Mouse (Mus musculus): ENCODE measurements around the gene Slc25a42.

Gene Slc25a42

DNA sequence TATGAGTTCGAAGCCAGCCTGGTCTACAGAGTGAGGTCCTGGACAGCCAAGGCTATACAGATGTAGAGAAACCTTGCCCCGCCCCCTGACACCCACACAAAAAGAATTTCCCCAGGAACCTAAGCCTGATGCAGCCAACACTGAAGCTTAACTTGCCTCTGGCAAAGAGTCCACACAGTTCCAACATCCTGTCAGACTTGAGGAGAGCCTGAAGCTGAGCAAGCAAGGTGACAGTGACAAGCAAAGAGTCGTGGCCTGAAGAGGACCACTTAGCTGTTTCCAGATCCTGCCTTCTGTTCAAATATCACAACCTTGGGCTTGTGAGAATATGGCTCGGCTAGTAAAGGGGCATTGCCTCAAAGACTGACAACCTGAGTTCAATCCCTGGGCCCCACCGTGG lies 3.0 kb upstream of the Slc25a42 start:
- in situ Hi-C loops (cut with MboI, MseI) = no loop called here

DNA sequence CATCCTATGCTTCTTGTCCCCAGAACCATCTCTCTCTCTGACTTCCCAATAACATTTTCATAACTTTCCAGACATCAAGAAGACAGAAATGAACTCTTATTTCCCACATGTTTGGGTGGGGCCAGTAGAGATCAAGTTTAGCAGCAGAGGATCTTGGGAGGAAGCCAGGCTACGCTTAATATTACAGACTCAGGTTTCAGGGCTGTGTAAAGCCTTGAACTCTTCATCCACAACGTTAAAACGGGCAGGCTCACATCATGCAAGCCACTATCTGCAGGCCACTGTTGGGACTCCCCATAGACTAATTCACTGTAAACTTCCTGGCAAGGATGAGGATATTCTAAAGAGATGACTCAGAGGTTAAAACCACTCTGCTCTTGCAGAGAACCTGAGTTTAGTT lies 2.3 kb upstream of the Slc25a42 start:
- in situ Hi-C loops (cut with MboI, MseI) = no loop called here

- in situ Hi-C loops (cut with MboI, MseI) = no loop called here
Observed at GRCm38 (mm10) chr8:70211726-70212111, 386 bp downstream of the Slc25a42 start.

DNA sequence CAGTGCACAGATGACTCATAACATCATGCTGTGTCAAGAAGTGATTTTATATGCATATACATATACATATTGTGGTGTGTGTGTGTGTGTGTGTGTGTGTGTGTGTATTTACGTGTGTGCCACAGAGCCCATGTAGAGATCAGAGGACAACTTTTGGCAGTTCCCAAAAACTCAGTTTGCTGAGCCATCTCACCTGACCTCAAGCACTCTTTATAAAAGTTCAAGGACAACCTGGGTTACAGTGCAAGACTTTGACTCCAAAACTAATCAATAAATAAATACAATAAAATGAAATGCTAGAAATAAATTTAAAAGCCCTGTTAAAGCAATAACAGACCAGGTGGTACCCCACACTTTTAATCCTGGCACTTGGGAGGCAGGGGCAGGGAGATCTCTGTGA lies 830 bp downstream of the Slc25a42 start:
- in situ Hi-C loops (cut with MboI, MseI) = no loop called here

- in situ Hi-C loops (cut with MboI, MseI) = no loop called here
Observed at GRCm38 (mm10) chr8:70210538-70210937, 1.6 kb downstream of the Slc25a42 start.

DNA sequence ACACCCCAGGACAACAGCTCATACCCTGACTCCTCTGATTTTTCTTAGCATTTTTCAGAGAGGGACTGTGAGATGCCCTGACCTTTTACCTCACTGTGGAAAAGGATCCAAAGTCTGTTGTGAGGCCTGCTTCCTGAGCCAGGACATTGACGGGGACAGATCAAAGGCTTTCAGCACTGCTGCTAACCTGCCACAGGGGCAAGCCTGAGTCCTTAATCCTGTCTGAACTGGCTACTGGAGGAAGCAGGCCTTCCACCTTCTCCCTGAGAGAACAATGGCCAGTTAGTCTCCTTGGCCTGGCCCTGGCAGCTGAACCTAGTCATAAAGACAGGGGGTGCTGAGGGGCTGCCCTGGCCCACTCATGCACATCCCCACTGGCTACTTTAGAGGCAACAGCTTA lies 4.0 kb downstream of the Slc25a42 start:
- in situ Hi-C loops (cut with MboI, MseI) = no loop called here

- in situ Hi-C loops (cut with MboI, MseI) = no loop called here
Observed at GRCm38 (mm10) chr8:70204757-70205156, 7.3 kb downstream of the Slc25a42 start.

GRCm38 (mm10) chr8:70203072-70203471 lies 9.0 kb downstream of the Slc25a42 start:
- in situ Hi-C loops (cut with MboI, MseI) = no loop called here

DNA sequence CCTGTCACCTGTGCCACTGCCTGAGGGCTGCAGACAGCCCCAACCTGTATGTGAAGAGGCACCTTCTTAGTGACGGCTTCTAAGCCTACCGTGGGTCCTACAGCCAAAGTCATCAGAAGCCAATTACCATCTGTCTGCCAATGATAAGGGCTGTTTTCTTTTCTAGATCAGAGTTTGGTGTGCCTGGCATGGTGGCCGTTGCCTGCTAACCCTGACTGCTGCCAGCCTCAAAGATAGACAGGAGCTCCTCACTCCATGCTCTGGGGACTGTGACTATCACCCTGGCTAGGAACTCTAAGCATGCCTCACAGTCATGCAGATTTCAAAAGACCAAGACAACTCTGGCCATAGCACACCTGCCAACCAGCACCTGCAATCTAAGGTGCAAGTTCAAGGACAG lies 10.7 kb downstream of the Slc25a42 start:
- in situ Hi-C loops (cut with MboI, MseI) = no loop called here

DNA sequence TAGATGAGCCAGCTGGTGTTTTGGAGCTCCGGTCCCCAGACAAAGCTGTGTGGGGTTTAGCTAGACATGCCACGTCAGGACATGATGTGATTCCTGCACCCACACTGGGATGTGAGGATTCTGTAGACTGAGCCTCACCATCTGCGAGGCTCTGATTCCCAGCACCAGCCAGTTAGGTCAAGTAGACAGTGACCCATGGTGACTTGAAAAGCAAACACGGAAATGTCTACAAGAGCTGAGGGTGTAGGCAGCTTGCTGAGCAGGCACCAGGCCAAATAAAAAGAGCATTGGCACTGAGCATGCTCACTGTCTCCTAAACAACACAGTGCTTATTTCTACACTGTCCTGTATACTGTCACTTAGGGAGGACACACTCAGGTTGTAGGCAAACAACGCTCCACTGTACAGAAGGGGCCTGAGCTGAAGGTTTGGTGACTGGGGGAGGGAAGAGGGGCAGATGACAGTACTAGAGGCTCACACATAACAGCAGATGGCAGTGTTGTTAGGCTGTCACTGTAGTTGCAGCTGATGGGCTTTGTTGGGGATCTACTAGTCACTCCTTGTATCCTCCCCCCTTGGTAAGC lies 11.9 kb downstream of the Slc25a42 start:
- in situ Hi-C loops (cut with MboI, MseI) = no loop called here

- in situ Hi-C loops (cut with MboI, MseI) = no loop called here
Observed at GRCm38 (mm10) chr8:70197603-70198002, 14.5 kb downstream of the Slc25a42 start.

DNA sequence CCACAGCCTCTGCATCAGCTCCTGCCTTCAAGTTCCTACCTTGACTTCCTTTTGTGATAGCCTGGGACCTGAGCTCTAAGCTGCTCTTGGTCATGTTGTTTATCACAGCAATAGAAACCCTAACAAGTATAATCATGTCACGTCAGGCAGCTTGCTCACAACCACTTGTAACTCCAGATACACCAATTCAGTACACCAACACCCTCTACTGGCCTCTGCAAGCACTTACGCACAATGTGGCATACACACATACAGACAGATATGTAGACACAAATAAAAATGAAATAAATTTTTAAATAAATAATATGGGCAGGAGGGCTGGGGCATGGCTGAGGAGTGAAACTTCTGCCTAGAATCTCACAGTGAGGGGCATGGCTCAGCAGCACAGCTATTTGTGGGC lies 16.3 kb downstream of the Slc25a42 start:
- in situ Hi-C loops (cut with MboI, MseI) = no loop called here

DNA sequence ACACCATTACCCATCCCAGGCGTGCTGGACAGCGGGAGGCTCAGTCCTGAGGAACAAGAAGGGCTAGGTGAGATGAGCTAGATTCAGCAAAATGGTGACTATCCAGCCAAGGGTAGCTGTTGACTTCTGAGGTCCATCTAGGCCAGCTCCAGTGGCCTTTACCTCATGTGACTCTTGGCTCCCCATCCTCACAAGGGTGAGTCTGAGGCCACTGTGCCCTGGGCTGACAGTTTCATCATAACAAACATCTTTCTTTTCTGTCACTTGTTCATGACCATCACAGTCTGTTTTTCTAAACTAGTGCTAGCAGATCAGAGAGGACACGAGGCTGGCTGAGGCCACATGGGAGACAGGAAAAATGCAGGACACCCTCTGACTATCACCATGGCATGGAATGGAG lies 17.9 kb downstream of the Slc25a42 start:
- in situ Hi-C loops (cut with MboI, MseI) = no loop called here

- in situ Hi-C loops (cut with MboI, MseI) = no loop called here
Observed at GRCm38 (mm10) chr8:70193238-70193637, 18.9 kb downstream of the Slc25a42 start.

- in situ Hi-C loops (cut with MboI, MseI) = no loop called here
Observed at GRCm38 (mm10) chr8:70188707-70189106, 23.4 kb downstream of the Slc25a42 start.

- in situ Hi-C loops (cut with MboI, MseI) = no loop called here
Observed at GRCm38 (mm10) chr8:70183194-70183593, 28.9 kb downstream of the Slc25a42 start.

DNA sequence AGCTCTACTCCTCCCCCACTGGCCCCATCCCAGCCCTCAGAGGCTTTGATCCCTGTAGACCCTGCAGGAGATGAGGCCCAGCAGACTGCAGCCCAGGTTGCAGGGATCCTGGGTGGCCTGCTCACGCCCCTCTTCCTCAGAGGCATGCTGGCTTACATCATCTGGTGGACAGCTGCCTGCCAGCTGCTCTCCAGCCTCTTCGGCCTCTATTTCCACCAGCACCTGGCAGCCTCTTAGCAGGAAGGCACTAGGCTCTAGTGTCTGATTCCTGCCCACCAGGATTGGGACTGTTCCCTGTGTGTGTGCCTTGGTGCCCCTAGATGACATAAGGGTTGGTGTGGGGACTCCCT lies 30.2 kb downstream of the Slc25a42 start:
- in situ Hi-C loops (cut with MboI, MseI) = no loop called here

GRCm38 (mm10) chr8:70181212-70181902 lies 30.7 kb downstream of the Slc25a42 start:
- in situ Hi-C loops (cut with MboI, MseI) = no loop called here

GRCm38 (mm10) chr8:70179082-70179481 lies 33.0 kb downstream of the Slc25a42 start:
- in situ Hi-C loops (cut with MboI, MseI) = no loop called here

DNA sequence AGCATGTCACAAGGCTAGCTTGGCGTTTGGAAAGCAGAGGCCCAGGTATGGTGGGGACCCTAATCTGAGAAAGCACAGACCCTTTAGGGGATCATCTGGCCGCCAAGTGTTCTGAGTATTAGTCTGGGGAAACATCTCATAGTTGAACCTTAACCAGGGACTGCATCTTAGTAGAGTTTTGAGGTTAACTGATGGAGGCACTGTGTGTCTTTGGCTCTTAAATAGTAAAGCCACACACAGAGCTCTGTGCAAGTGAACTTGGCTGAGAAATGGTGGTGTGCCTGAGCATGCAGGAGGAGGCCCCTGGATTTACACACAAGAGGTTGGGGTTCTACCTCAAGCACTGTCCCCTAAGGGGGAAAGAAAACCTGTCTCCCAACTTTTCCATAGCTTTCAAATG lies 33.9 kb downstream of the Slc25a42 start:
- in situ Hi-C loops (cut with MboI, MseI) = no loop called here

DNA sequence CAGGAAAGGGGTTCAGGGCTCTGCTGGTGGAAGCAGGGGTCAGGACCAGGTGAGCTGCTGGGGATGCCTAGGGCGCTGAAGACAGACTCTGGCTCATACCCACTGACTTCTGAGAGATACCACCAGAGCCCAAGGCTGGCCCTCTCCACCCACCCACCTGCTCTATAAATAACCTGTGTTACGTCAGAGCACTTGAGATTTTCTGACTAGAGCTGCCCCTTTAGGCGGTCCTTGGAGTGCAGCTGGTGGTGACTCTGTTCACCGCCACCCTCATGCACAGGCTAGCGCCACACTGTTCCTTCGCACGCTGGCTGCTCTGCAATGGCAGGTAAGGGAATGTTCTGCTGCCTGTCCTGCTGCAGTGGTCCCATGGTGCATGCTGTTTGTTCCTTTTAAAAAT lies 38.0 kb downstream of the Slc25a42 start:
- in situ Hi-C loops (cut with MboI, MseI) = no loop called here

GRCm38 (mm10) chr8:70173320-70173719 lies 38.8 kb downstream of the Slc25a42 start:
- in situ Hi-C loops (cut with MboI, MseI) = no loop called here

- in situ Hi-C loops (cut with MboI, MseI) = no loop called here
Observed at GRCm38 (mm10) chr8:70172043-70172681, 39.9 kb downstream of the Slc25a42 start, which contains the start of gene Tmem161a. Gene Tmem161a, plus strand, starts transcription at chr8:70172356.

Data from T-helper 1 cell (primary cell).